Mouse (Mus musculus) lung, postnatal 25 days (tissue): ENCODE measurements at regions not wholly inside any gene's neighbourhood (a gene's known extent, or its start where the extent isn't known, plus 50 kb on each side); places are given as distances from the start of the nearest gene placed in this dataset.

ENCODE experiments used
- DNase-seq: peaks from one replicate; pipeline ENCODE4 v3.0.0; 2022; ENCODE audit warnings: low spot score

DNA sequence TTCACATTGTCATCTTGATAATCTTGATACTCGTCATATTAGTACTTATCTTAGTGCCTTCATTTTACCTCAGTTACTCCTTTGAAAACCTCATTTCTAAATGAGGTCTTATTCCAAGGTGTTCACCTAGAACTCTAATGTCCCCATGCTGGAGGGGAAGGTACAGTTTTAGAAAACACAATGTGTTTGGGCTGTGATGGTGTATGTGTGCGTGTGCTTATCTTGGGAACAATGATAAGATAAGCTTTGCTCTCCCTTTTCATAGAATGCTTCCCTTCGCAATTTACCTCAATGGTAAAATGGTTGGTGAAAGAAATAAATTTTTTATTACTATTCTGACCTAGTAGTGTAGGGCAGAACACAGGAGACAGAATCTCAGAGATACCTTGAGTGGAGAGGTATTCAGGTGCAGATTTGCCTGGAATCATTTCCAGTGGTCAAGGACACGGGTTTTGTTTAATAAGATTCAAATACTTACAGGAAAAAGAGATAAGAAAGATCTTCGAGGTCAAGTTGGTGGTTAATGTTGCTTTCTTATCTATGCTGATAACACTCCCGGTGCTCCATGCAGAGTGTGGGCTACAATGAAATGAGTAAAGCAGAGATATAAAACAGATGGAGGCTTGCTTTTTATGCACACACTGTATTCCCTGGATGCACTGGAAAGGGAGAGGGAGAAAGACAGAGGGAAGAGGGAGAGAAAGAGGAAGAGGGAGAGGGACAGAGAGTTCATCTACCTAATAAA lies 471.6 kb downstream of the Klf12 start:
- no peak for DNase-seq
